Mouse (Mus musculus): ENCODE results near the gene Cox20.

Cox20 gene

DNA sequence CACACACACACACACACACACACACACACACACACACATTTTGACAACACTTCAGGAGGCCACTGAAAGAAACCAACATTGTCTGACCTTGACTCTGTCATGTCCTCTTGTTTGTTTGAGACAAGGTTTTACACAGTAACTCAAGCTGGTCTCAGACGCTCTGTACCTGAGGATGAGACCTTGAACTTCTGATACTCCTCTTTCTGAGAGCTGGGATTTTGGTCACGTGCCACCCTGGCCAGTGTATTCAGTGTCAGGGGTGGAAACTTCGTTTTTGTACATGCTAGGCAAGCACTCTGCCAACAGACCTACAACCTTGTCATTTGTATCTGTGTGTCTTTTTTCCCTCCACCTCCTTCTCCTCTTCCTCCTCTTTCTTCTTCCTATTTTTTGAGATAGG, 35.6 kb downstream of the Cox20 start:
- DNase-seq (ENCODE audit: low read depth, low spot score): no peak

DNA sequence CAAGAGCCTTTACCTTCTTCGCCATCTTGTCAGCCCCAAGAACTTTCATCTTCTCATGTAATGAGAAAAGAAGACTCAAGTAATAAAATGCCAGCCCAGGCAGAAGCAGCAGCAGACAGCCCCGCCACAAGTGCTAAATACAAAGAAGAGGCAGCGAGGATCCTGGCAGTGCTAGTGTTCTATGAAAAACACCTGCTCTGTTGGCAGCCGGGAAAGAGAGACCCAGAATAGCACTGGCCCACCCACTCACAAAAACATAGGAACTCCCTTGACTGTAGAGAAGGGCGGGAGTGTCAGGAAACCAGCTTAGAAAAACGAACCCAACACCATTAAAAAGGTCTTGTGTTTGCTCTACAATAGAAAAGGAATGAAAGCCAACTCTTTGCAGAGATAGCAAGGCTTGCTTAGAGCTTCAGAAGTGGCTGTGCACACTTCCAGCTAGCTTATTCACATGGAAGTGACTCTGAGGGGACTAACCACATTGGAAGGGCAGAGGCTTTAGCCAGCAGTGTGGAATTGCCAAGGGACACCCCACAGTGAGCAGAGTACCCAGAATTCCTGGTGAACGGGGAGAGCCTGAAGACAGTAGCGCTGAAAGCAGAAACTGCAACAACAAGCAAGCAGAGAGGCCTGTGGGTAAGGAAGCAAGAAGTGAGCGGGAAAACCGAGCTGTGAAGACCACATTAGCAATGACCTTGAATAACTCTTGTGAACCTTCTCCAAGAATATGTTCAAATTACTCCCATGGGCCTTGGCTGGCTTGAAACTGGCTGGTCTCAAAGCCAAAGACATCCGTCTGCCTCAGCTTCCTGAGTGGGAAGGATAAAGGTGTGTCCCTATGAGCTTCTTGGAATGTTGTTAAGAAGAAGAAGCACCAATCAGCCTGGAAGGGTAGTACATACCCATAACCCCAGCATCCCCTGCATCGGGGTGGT, 39.1 kb downstream of the Cox20 start:
- no peak for DNase-seq (ENCODE audit: low read depth, low spot score)

DNA sequence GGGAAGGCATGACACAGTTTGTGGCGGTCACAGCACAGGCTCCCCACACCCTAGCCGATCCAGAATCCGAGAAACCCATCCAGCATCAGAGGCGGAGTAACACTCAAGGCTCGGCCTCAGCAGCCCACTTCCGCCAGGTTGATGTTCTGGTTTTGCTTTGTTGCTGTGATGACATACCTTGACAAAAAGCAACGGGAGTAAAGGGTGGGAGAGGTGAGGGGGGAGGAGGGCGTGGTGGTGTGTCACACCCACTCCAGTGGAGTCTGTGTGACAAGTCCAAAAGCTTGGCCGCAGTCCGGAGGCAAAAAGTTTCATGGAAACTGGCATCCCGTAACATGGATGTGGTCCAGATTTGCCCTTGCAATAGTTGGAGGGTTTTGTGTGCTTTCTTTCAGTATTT, 41.3 kb downstream of the Cox20 start:
- peak; percentile 79 for DNase-seq (ENCODE audit: low read depth, low spot score)

DNA sequence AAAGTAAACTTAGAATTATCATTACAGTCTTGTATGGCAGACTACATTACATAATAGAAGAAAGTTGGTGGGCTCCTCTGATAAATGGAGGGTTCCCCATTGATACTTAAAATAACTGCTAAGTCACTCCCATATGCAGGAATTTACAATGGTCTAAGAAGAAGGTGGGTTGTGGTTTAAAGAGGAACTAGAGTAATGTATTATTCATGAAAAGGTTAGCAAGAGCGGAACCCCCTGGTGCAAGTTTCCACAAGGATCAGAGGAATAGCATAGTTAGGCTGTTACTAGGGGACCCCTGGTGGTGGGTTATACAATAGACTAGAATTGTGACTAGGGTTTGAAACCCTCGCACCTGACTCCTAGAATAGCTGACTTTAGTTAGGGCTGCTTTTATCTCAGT, 41.8 kb downstream of the Cox20 start:
- no peak for DNase-seq (ENCODE audit: low read depth, low spot score)

DNA sequence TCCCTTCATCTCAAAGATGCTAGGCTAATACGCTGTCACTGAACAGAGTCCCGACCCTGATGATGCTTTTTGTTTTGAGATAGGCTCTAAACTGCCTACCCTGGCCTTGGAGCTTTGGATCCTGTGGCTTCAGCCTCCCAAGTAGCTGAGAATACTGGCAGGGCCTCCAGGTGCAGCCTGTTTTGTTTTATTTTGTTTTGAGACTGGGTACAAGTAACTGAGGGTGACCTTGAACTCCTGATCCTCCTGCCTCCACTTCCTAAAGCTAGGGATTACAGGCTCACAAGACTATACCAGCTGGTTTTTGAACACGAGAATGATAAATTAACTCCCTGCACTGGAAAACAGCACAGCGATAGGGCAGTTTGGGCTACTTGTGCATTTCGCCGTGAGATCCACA, 46.2 kb downstream of the Cox20 start:
- no peak for DNase-seq (ENCODE audit: low read depth, low spot score)

DNA sequence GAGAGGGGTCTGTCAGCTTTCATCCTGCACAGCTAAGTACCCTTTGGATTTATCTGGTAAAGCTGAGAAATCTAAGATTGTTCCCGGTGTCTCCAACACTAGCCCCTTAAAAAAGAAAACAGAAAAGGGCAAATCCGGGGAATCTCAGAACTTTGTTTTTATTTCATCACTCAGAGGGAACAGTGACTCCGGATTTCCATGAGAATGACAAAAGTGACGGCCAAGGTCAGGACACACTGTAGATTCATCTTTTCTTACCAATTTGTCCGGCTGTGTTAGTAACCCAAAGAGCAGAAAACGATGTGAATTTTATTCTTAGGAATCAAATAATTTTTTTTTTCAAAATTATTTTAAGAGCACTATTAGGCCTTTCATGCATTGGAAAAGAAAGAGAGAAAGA, 49.2 kb downstream of the Cox20 start:
- no peak for DNase-seq (ENCODE audit: low read depth, low spot score)

DNA sequence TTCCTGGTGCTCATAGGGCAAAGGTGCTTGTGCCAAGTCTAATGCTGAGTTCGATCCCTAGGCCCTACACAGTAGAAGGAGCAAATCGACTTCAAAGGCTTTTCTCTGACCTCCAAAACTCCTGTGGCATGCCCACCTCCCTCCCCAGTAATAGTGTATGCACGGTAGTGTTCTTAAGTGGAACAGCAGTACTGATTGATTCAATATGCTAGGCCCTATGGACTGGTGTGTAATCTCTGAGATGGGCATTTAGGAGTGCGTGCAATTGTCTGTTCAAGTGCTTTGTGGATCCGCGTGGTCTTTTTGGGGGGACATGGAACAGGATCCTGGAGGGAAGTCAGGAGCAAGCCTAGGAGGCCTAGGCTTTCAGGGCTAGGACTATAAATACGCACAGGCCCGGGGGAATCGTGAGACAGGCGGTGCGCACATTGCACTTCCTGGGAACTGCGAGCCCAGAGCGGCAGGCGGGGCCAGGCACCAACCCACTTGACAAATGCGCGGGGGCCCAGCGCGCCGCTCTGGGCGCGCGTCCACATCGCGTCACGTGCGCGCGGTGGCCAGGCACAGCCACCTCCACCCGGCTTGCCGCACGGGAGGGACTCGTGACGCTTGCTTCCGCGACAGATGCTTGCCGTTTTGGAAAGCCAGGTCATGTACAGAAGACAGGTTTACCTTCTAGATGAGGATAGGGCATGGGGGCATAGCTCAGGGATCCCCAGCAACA, 49.8 kb downstream of the Cox20 start:
- DNase-seq (ENCODE audit: low read depth, low spot score): peak; percentile 54

DNA sequence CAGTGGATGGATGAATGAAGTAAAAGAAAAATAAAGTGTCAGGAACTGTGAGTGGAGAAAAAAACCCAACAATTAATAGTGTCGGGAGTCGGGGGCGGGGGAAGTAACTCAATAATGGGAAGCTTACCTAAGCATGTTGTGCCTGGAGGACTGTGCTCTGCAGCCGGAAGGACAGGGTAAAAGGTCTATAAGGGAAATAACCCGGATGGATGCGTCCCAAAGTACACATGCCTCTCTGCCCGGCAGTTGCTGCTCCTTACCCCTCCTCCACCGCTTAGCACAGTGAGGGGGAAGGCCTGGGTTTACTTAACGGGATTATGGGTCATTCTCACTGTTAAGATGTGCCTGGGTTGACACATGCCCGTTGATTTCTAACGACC, 50.3 kb downstream of the Cox20 start:
- DNase-seq (ENCODE audit: low read depth, low spot score): no peak
